Mouse (Mus musculus) 3134 (cell line): ENCODE results near the gene Mpped2.

ENCODE experiments used
- DNase-seq: peaks from one replicate; pipeline ENCODE4 v3.0.0-alpha.2; 2011; ENCODE audit warnings: low spot score; ENCODE audit not compliant: insufficient read length; ENCODE audit errors: extremely low read depth

Mpped2 gene

GRCm38 (mm10) chr2:106692783-106693701 is at the start of gene Mpped2:
Gene Mpped2 (plus strand): TSS chr2:106693269.
- DNase-seq, result no peak

GRCm38 (mm10) chr2:106644782-106645181 is 48.3 kb upstream of the Mpped2 start:
- no peak for DNase-seq

GRCm38 (mm10) chr2:106649686-106650570 is 43.1 kb upstream of the Mpped2 start:
- no peak for DNase-seq

- no peak for DNase-seq
Observed at GRCm38 (mm10) chr2:106652151-106652550, 40.9 kb upstream of the Mpped2 start.

GRCm38 (mm10) chr2:106652741-106653140 is 40.3 kb upstream of the Mpped2 start:
- DNase-seq, result no peak

GRCm38 (mm10) chr2:106653261-106653660 is 39.8 kb upstream of the Mpped2 start:
- no peak for DNase-seq

- DNase-seq, result no peak
Observed at GRCm38 (mm10) chr2:106655271-106655670, 37.8 kb upstream of the Mpped2 start.

GRCm38 (mm10) chr2:106665271-106665670 is 27.8 kb upstream of the Mpped2 start:
- DNase-seq, result no peak

- DNase-seq, result no peak
Observed at GRCm38 (mm10) chr2:106674319-106674718, 18.8 kb upstream of the Mpped2 start.

- no peak for DNase-seq
Observed at GRCm38 (mm10) chr2:106677449-106677848, 15.6 kb upstream of the Mpped2 start.

GRCm38 (mm10) chr2:106679720-106680455 is 13.2 kb upstream of the Mpped2 start:
- DNase-seq, result no peak

- DNase-seq, result no peak
Observed at GRCm38 (mm10) chr2:106683185-106683831, 9.8 kb upstream of the Mpped2 start.

GRCm38 (mm10) chr2:106683832-106684231 is 9.2 kb upstream of the Mpped2 start:
- no peak for DNase-seq

GRCm38 (mm10) chr2:106691753-106692363 is 1.2 kb upstream of the Mpped2 start:
- no peak for DNase-seq

GRCm38 (mm10) chr2:106692405-106692782 is 675 bp upstream of the Mpped2 start:
- DNase-seq, result no peak

GRCm38 (mm10) chr2:106693702-106694566 is 865 bp downstream of the Mpped2 start:
- no peak for DNase-seq

- DNase-seq, result no peak
Observed at GRCm38 (mm10) chr2:106694567-106694885, 1.5 kb downstream of the Mpped2 start.

GRCm38 (mm10) chr2:106694886-106695733 is 2.0 kb downstream of the Mpped2 start:
- no peak for DNase-seq
